Mouse (Mus musculus) hematopoietic stem cell, adult 5-6 weeks (primary cell): Measurements from ENCODE around the gene Uggt1. TPM values are rescaled to one million over a fixed set of nuclear protein-coding genes. Genes with fewer than 3 reads are reported as not detected.

ENCODE experiments used
- ATAC-seq, 2 experiments: fragments of 125-278 bp in 1 of 2; replicated peaks in 1 of 2; 2 replicates each; pipeline ENCODE4 v1.8.0; 2016 to 2017; ENCODE audit warnings: inconsistent platforms in 2 of 2, mild to moderate bottlenecking in 2 of 2, moderate number of reproducible peaks in 2 of 2, low read depth in 1 of 2, moderate TSS enrichment in 1 of 2; ENCODE audit not compliant: low FRiP score in 2 of 2, poor library complexity in 2 of 2, severe bottlenecking in 2 of 2, insufficient read depth in 1 of 2, low TSS enrichment in 1 of 2
- total RNA-seq: library from RNA; stranded (forward); fragments of 172-1452, 232-1000 nt; gene quantifications from 2 replicates; pipeline ENCODE4 v1.2.3, GENCODE M21; 2017

The Uggt1 gene
- total RNA-seq, 1 experiment from 2014 or later = 89.6 TPM

DNA sequence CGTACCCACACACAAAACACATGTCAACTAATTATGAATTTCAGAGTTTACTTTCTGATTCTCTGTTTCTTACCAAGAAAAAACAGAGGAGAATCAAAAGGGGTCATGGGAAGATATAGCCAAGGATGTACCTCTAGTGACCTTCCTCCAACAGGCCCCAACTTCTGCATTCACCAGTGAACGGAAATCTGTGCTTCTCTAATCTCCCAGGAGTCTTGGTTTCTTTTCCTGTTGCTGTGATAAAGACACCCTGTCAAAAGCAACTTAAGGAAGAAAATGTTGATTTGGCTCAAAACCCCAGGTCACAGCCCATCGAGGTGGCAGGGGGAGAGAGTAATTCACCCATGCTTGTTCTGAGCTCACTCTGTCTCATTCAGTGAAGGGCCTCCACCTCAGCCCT is 110.9 kb downstream of the Uggt1 start:
- ATAC-seq = peak; percentile 20 to 29; a peak in 3 of 4 replicates

DNA sequence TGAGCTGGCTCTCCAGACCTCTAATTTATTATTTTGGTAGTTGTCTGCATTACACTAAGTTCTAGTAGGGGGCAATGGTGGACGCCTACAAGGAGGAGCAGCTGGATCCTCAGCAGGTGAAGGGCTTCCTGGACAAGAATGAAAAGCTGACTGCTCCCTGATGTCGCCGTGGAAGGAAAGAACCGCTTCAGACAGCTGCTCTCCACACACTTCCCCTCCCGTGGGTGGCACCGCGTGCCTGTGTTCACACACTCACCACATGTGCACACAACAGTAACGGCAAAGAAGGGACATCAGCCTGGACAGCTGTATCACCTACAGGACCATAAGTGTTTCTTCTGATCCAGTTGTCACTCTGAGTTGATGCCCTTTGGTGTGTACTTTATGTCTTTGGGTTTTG is 111.5 kb downstream of the Uggt1 start:
- ATAC-seq = no peak

DNA sequence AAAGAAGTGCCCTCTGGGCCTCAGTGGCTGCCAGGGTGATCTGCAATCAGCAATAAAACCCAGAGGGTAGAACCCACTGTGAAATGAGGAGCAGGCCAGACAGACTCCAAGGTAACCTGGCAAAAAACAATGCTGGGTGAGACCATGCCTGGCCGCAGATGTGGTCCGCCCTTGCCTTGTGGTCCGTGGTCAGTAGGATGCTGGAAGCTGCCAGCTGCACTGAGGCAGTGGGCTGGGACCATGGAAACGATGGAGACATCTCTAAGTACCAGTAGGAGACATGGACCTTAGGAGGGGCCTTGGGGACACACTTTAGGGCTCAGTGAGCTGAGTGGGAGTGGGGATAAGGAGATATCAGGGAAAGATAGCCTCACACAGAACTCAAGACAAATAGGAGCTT is 112.3 kb downstream of the Uggt1 start:
- no peak for ATAC-seq

DNA sequence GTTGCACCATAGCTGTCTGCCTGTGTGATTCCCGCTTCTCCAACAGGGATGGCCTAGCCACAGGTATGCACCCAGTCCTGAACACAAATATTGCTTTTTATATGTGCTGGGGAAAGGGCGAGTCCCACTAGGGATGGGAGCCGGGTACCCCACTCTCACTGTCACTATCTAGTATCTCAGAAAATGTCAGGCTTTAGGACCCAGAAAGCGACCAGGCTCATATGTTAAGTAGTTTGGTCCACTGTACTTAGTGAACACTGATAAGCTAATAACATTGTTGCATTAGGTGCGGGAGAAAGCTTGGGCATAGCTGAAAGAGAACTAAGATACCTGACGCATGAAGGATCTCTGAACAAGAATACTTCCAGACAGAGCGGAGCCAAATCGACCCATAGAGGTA is 112.8 kb downstream of the Uggt1 start:
- ATAC-seq = no peak

DNA sequence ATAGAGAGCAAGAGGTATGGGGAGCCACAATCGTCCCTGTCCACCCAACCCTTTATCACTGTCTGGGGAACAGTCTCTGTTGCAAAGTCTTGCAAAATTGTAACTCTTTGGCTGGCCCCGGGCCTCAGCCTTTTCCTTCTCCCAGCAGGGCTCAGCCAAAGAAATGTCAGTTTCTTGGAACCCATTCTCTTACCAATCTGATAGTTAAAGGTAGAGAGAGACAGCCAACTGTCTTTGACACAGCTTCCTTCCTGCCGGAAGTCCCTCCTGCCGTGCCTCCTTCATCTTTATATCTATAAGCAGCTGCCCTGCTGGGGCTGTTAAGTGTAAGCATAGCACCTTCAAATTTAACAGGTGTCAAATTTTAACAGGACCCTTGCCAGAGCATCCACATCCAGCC is 113.4 kb downstream of the Uggt1 start:
- no peak for ATAC-seq

DNA sequence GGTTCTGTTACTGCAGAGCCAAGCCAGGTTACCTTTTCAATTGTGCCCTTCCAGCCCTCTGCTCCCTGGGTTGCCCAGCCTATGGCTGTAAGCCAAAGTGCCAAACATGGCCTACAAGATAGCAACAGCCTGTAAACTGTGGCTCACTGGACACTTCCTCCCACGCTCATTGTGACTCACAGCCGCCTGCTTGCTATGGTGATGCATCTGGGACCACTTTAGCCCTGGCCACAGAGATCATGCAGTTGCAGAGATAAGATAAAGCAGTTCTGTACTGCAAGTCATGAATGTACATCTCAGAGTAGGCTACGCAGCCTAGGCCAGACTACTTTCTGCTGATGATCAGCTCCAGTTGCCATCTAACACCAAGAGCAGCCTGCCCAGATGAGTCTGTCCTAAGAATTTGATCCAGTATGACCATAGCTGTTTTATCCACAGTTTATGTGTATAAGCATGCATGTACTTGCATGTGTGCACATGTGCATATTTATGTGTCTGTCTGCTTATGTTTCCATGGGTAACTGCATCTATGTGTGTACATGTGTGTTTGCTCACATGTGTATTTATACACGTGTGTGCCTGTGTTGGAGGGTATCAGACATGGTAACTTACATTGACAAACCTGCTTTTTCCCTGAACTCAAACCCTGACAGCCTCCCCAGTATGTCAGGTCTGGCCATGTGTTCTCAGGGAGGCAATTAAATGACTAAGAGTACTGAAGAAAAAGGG is 114.0 kb downstream of the Uggt1 start:
- ATAC-seq = peak; percentile 32 to 43

DNA sequence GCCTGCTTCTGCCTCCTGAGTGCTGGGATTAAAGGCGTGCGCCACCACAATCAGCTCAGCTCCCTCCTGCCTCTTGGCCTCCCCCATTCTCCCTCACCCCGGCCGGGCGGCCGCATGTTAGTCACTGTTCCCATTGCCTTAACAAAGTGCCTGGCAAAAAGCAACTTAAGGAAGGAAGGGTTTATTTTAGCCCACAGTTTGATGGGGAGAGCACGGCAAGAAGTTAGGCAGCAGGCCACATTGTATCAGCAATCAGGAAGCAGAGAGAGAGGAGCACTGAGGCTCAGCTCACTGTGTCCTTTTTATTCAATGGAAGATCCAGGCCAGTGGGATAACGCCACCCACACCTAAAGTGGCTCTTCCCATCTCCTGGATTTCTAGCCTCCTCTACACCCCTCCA is 114.6 kb downstream of the Uggt1 start:
- ATAC-seq = no peak

DNA sequence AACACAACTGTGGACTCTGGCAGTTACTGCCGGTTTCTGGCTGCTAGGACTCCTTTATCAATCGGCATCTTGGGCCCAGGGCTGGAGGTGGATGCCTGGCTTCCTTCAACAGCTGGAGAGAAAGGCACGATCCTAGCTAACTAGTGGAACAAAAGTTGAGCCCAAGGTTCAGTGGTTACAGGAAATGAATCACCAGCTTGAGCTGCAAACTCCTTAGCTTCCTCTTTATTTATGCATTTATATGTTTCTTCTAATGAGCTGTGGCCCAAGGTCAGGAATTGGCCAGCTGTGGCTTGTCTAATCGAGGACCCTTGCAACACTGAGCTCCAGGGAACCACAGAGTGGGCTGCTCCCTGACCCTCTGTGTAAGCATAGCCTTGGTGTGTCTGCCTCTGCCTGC is 115.4 kb downstream of the Uggt1 start:
- peak; percentile 57 to 74 for ATAC-seq

DNA sequence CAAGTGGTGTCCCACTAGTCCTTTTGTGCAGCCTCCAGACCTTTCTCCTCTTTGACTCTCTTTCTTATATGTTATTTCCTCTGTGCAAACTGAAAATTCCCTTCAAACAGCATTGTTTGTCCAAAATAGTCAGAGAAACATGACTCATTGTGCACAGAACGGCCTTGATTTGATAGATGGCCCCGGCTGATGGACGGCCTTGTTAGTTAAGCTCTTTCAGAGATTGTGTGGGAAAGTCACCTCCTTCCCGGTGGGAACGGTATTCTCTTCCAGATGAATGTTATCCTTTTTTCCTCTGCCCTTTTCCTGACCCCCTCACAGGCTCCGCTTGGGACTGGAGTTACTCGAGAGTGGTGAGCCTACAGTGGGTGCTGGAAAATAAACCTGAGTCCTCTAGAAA is 119.4 kb downstream of the Uggt1 start:
- no peak for ATAC-seq

DNA sequence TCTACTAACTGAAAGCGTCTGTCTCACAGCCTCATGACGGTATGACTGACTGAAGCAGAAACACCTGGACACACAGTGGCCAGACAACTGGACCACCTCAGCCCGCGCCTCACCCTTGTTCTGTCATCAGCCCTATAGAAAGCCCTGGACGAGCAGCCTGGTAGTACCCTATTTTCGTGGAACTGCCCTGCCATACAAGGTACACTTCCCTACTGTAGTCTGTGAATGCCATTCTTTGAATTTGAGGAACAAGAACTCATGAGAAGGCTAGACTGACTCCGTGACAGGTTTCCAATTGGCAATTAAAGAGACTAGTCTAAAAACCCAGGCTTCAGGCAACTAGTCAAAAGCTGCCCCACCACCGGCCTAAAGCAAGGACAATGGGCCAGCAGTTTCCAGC is 123.3 kb downstream of the Uggt1 start:
- no peak for ATAC-seq

DNA sequence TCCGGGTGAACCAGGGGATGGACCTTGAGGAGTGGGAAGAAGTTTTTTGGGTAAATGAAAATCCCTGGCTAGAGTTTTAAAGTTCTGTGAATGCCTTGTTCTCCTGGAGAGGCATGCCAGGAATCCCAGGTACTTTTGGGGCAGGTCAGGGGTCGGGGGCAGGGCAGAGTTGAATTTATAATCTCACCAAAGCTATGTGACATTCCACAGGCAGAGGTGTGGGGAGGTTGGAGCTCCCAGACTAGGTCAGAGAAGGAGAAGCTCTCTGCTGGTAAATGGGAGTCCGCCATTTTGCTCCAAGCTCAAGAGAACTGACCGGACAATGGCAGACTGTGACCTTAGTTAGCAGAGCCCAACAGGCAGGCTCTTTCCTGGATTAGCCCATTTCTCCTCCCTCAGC is 125.1 kb downstream of the Uggt1 start:
- ATAC-seq = no peak

DNA sequence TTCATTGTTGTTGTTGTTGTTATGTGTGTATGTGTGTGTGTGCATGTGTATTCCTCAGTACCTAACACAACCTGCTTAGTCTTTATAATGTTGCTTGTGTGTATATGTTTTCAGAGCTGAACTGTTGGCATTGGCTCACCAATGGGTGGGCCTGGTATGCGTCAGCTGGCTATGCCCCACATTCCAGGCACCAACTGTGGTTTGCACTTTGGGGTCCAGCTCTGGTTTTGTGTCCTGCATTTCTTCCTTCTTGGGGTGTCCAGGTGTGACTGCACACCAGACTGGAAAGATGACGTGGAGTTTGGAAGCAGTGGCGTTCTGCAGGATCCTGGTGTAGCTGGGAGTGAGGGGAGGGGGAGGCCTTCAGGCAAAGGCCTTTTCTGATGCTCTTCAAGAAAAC is 125.6 kb downstream of the Uggt1 start:
- ATAC-seq = no peak

DNA sequence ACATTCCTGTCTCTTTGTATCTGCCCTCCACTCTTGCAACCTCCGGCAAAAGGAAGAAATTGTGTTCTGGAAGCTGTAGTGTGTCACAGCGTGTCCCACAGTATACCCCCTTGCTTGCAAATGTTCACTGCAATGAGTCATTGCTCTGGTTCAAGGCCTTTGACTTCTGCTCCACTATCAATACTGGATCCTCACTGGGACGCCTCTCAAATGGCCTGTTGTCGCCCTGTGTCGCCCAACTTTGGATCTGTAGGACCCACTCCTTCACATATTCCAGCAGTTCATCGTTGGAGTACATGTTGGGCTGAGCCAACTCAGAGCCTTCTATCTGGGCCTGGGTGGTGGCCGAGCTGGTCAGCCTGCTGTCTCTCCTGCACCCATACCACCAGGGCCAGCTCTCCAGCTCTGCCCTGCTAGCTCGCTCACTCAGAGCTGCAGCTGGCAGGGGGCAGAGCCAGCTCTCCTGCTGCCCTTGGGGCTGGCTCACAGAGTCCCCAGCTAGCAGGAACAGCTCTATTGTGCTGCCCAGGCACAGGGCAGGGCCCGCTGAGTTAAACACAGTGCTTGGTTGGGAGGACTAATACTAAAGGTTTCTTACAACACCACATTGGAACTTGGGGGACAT is 126.3 kb downstream of the Uggt1 start:
- ATAC-seq = no peak

DNA sequence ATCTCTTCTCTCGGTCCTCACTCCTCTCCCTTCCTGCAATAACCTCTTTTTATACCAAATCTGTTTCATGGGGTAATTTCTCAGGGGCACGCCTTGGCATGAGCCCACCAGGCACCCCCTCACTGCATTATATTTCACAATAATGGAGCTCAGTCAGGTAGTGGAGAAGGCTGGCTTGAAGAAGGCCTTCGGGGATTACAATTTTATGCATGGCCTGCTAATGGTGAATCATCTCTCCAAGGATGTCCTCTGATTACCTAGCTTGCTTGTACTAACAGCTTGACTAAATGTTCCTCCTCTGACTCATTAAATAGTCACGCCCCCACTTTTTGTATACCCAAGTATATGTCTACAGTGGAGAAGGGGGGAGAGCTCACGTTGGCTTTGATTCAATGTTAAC is 128.0 kb downstream of the Uggt1 start:
- ATAC-seq = no peak

DNA sequence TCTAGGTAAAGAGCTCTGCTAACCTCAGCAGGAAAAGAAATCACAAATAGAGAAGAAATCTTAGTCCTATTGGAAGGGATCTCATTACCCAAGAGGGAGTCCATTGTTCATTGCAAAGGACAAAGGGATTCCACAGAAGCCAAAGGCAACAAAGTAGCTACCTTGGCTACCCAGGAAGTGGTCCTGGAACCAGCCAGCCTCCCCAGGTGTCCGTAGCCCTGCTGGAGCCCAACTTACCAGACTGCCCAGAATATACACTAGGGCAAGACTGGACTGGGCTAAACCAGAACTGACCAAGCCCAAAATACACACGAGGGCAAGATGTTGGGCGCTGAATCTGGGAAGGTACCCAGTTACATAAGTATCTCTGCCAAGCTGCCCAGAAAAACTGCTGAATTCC is 129.7 kb downstream of the Uggt1 start:
- ATAC-seq = no peak

DNA sequence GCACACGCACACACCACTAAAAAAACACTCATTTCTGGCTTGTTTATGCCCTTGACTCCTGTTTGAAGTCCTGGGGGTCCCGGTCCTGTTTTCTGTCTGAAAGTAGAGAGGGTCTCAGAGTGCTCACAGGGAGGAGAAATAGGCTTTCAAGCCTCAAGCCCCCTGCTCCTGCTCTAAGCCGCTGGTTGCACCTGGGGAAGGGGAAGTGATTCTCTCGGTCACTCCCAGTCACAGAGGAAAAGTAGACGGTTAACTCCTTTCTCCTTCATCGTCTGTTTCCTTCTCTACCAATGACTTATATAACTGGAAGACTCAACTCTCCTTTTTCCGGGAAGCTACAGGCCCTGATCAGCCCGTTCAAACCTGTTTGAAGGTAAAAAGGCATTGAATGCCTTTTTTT is 130.8 kb downstream of the Uggt1 start:
- no peak for ATAC-seq

DNA sequence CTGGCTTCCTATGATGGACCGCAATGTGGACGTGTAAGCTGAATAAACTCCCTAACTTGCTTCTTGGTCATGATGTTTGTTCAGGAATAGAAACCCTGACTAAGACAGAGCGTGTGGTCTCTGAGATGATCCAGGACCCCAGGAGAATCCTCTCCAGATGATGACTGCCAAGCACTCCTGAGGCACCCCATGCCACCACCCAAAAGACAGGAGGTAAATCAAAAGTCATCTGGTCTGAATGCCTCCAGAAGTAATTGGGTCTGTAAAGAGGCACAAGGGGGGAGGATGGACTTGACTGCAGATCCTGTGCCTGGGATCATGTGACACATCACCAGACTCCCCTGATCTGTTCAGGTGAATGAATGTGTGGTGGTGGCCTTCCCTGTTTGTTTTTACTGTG is 131.9 kb downstream of the Uggt1 start:
- no peak for ATAC-seq

DNA sequence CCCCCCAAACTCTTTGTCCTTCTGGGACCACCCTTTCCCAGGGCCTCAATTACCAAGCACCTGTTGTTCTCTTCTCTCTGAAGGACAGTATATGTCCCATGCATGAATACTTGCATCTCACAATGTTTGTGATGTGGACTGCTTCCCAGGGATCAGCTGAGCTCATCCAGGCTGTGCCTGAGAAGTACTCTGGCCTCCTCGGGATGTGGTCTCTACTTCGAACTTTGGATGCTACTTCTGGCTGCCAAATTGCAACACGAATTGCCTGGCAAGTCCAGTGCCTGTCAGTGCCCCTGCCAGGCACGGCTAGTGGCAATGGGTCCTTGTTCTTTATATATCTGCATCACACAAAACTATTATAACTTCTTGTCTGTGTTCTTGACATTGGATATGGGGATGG is 134.5 kb downstream of the Uggt1 start:
- no peak for ATAC-seq
